Mouse (Mus musculus): Measurements from ENCODE around the gene Eomes.
A peak's percentile ranks its signal among the peaks of the same experiment; 100 is the strongest.

Gene Eomes

GRCm38 (mm10) chr9:118520011-118520410, 42.0 kb downstream of the Eomes start:
- DNase-seq (ENCODE audit: low spot score): no peak

GRCm38 (mm10) chr9:118520858-118521257, 42.8 kb downstream of the Eomes start:
- no peak for DNase-seq (ENCODE audit: low spot score)

- DNase-seq (ENCODE audit: low spot score): no peak
These were observed 43.6 kb downstream of the Eomes start for GRCm38 (mm10) chr9:118521659-118522058.

- no peak for DNase-seq (ENCODE audit: low spot score)
These were observed 45.7 kb downstream of the Eomes start for GRCm38 (mm10) chr9:118523738-118524137.

GRCm38 (mm10) chr9:118527056-118527455, 49.0 kb downstream of the Eomes start:
- peak; percentile 63 for DNase-seq (ENCODE audit: low spot score)

- DNase-seq (ENCODE audit: low spot score): no peak
These were observed 51.8 kb downstream of the Eomes start for GRCm38 (mm10) chr9:118529783-118530182.

- no peak for DNase-seq (ENCODE audit: low spot score)
These were observed 52.7 kb downstream of the Eomes start for GRCm38 (mm10) chr9:118530679-118531078.

- DNase-seq (ENCODE audit: low spot score): no peak
These were observed 54.6 kb downstream of the Eomes start for GRCm38 (mm10) chr9:118532516-118533205.
